Mouse (Mus musculus): ENCODE measurements at regions not wholly inside any gene's neighbourhood (a gene's known extent, or its start where the extent isn't known, plus 50 kb on each side); places are given as distances from the start of the nearest gene placed in this dataset.

DNA sequence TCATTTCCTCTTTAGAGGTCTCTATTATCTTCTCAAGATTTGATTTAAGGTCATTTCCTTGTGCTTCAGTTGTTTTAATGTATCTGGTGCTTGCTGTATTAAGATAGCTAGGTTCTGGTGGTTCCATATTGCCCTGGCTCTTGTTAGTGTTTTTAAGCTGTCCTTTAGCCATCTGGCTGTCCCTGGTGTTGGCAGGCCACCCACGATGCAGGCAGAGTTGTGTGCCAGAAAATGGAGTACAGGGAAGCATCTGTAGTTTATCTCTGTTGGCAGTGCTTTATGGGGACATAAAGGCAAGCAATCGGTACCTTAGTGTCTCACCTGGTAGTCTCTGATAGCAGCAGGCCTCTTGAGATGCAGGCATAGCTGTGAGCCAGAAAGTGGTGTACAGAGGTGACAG lies 162.1 kb downstream of the Ice1 start:
- DNase-seq (ENCODE audit: low spot score) = no peak

DNA sequence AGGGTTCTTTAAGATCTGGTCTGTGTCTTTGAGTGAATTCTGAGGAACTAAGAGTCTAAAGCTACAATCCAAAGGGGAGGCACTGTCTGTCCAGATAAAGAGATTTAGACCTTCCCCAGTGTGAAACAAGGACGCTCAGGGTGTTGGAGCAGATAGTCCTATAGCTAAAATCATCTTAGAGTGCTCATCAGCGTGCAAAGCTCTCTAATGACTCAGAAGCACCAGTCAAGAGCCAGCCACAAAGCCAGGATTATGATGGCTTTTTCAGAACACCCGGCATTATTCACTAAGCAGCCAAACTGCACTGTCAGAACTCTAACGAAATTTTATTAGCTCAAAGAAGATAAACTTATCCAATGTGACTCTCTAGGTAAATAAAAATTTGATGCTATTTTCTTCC lies 138.1 kb downstream of the Ice1 start:
- DNase-seq (ENCODE audit: low spot score) = no peak
